Mouse (Mus musculus): ENCODE results near the gene Plekha7.
"Not testable (repeated sequence)": the region's sequence is repeated elsewhere in the genome, so short reads cannot be mapped to it uniquely, and the experiment has no call there.

Gene Plekha7

DNA sequence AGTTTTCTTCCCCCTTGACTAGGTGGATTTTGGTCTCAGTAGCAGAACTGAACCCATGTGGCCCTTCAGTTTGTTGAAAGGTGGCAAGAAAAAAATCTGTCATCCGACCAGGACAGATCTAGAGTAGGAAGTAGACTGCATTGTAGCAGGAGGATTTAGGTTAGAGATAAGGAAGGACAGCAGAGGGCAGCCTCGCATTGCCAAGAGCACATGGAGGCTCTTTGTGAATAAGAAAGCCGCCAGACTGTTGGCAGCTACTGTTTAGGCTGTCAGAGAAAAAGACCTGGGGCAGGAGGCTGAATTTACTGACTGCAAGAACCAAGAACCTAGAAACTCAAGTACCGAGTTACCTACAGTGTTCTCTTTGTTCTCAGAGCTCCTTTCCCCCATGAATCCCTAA, 176.8 kb downstream of the Plekha7 start:
- peak; percentile 3 for DNase-seq (ENCODE audit: low read depth)

DNA sequence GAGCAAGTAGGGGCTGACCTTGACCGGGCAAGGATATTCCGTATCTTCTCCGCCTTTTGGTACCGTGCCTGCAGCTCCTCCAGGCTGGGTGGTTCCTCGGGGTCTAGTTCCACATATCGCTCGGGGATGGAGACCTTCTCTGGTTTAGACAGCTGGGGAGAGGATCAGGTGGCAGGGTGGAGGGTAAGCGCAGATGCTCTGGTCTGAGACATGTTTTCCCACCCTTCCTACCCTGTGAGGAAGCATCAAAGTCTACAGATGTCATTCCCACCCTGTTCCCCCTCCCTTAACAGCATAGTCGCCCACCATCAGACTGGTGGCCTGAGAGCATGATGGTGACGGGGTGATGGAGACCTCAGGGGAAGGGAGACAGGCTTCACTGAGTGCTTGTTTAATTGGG, 178.8 kb downstream of the Plekha7 start:
- DNase-seq (ENCODE audit: low read depth), result no peak

DNA sequence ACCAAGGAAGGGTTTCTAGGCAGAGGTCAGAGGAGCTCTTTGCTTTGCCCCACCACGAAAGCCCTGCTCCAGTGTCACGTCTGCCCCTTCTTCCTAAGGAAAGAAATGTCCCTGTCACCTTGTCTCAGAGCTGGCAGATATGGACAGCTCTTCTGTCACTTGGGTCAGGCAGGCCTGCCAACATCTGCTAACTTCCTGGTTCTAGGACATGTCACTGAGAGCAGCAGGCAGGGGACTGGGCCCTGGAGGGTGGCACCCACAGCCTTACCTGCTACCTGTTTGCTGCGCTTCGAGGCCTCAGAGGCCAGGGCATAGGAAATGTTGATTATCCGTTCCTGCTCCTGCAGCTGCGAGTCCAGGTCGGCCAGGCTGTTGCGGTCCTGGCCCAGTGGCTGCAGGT, 179.9 kb downstream of the Plekha7 start:
- no peak for DNase-seq (ENCODE audit: low read depth)

DNA sequence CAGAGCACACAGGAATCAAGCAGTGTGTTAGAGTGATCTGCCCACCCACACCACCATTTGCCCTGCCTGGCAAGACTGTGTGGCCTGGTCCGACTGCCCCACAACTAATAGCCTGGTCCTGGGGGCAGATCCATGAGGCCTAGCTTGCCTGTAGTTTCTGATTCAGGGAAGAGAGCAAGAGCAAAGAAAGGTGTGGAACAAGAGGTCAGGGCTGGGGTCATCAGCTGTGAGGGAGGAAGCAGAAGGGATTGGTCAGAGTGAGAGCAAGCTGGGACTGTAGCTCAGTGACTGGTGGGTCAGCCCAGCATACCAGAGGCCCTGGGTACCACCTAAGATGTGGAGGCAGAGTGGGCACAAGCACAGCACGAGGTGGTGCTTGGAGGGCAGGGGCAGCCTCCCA, 181.1 kb downstream of the Plekha7 start:
- no peak for DNase-seq (ENCODE audit: low read depth)

DNA sequence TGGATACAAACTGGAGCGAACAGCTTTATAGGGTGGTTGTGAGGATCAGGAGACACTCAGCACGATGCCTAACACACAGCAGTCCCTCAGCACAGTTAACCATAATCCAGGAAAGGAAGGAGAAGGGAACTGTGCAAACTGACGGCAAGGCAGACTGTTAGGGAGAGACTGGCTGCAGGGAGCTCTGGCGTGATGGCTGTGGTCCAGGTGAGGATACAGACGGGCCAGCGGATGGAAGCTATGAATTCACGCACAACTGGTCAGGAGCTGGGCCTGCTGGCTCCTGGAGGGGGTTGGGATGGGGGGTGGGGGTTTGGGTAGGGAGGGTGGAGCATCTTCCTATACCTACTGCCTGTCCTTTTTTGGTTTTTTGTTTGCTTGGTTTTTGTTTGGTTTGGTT, 182.5 kb downstream of the Plekha7 start:
- DNase-seq (ENCODE audit: low read depth), result no peak

DNA sequence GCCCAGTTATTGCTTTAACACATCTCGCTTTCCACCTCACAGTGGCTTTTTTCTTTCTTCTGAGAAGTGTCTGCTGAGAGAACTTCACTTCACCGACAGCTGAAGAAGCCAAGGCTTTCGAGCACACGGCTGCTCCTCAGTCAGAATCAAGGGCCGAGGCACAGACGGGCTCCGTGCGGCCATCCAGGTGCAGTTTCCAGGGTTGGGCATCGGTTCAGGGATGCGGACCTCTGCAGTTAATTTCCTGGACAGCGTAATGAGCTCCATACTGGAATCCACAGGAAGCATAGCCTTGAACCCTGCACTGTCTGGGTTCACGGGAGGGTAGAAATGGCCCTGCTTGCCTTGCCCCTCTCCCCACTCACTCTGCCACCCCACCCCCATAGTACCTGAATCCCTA, 184.1 kb downstream of the Plekha7 start:
- DNase-seq (ENCODE audit: low read depth), result no peak

DNA sequence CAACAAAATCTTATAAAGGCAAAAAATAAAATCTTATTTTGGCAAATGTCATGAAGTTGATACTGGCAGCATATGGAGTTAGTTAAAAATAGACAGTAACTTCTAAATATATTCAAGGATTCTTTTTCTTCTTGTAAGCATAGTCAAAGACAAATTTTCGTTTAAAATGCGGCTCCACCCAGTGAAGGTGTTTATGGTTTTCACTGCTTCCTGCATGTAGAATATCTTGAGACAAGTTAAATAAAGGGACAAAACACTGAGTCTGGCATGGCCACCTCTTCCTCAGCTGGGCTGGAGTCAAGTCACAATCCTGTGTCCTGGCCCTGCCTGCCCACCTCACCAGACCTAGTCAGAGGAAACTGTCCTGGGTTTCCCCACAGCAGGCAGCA, 184.6 kb downstream of the Plekha7 start:
- no peak for DNase-seq (ENCODE audit: low read depth)

DNA sequence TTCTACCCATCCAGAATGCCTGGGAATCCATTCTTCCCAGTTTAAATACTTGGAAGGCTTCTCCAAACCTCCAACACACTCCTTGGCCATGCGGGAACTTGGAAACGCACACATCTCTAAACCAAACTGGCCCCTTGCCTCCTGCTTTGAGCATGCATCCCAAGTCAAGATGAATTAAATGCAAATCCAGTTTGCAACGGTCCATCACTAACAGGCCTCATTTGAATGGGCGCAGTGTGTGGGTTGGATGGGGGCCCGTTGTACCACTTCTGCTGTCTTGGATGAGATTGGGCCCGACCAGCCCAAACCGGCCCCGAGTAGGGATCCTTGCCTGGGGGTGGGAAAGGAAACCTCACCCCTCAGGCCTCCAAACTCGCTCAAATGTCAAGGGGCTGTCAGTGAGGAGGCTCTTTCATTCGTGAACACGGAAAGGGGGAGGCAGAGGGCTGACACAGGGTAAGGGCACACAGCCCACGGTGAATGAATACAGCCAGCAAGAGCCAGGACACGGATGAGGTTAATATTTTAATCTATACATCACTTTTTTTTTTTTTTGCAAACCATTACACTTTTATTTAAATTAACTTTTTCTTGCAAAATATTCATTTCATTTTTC, 185.1 kb downstream of the Plekha7 start:
- DNase-seq (ENCODE audit: low read depth), result no peak

DNA sequence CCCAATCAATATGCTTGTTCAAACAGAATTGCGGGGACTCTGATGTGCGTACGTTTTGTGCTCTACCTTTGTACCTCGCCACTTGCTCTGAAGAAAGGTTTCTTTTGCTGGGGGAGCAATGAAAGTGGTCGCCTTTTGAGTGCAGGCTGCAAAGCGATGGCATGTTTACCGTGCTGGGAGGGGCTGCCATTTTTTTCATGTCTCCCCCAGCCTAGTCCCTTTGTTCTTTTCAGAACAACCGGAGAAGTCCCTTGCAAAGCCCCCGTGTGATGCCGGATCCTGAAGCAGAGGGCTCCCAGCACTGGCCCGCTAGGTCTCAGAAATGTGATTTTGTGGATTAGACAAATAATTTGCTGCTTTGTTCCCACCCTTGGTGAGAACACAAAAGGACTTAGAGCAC, 187.0 kb downstream of the Plekha7 start:
- DNase-seq (ENCODE audit: low read depth), result no peak

DNA sequence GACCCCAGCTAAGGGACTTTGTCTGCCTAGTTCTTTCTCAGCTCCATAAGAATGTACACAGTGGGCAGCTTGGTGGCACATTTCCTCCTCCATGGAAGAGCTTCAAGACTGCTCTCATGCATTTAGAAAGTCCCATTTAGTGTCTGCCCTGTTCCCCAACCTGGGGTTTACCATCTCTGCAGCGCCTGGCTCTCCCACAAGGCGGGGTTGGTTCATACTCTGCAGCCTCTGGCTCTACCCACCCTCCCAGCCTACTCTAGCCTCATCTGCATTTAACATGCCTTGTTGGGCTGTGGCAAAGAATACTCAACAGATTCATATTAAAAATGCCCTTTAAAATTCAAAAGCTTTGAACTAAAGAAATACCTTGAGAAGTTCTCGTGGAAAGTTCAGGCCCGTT, 187.4 kb downstream of the Plekha7 start:
- DNase-seq (ENCODE audit: low read depth), result no peak

DNA sequence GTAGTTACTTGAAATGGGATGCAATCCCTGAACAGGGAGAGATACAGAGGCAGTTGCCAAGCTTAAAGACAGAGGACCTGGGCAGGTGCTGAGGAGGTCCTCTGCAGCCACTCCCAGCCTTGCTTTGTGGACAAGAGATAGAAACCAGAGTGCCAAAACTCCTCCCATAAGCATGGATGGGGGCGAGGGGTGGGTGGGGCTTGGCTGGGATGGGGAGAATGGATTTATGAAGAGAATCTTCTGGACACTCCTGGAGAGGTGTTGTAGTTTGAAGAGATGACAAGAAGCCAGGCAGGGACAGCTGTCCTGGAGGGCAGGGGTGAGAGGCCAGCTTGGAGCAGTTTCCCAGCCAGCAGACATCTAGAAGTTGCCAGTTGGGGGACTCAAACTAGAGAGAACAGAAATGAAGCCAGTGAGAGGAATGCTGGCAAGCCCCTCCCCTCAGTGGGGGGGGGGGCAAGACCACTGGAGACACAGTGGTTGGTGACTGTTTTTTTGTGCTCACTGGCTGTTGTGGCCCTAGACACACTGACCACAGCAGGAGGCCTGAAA, 188.8 kb downstream of the Plekha7 start:
- no peak for DNase-seq (ENCODE audit: low read depth)

DNA sequence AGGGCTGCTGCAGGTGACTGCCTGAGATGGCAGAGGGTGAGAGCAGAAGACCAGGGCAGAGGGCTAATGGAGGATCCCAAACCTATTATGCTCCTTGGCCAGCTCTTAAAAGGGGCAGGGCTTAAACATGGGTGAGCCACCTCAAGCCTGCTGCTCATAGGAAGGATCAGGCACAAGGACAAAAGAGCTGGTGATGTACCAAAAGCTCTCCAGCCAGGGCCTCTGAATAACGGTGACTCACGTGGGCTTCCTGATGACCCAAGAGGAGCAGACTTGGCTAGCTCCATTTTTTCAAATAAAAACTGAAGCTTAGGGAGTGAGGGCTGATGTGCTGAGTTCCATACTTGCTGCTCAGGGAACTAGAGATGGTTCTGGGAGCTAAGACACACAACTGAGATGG, 192.2 kb downstream of the Plekha7 start:
- DNase-seq (ENCODE audit: low read depth), result no peak

DNA sequence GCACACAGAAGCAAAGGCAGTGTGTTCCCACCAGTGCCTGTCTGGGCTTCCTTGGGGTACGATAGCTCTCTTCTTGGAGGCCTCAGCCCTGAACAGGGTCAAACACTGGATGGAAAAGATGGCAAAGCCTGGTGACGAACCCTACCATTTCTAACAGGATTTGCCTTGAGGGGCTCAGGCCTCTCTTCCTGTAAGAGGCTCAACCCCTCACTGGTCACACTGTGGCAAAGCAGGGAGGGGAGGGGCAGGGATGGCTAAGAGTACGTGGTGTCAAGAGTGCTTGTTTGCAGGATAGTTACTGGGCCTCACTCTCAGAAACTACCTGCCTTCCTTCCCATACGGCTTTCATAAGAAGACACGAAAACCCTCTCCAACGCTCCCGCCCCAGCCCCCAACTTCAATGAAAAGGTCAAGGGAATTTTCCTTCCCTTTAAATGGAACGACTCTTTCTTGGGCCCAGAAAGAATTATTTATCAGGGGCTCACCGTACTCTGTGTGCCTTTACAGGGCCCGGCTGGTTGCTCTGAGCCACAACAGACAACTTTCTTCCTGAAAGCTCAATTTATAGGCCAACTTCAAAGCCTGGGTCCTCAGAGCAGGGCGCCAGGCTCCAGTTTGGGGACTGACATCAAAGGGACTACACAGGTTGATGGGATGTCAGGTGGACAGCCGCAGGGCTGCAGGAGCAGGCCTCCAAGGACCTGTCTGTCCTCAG, 192.8 kb downstream of the Plekha7 start:
- DNase-seq (ENCODE audit: low read depth), result no peak

DNA sequence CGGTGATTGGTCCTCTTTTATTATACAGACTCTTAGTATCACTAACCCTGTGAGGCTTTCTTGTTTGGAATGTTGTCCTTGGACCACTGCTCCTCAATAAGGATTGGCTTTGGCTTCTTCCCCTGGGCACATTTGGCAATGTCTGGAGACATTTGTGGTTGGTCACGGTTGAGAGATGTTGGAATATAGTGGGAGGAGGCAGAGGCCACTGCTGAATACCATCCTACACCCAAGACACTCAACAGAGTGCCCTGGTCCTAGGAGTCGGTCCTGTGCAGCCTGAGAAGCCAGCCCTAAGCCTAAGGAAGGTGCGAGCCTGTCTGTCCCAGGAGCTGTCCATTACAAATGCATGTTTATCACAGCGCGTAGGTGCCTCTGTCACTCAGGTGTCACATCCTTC, 196.6 kb downstream of the Plekha7 start:
- DNase-seq (ENCODE audit: low read depth), result no peak

DNA sequence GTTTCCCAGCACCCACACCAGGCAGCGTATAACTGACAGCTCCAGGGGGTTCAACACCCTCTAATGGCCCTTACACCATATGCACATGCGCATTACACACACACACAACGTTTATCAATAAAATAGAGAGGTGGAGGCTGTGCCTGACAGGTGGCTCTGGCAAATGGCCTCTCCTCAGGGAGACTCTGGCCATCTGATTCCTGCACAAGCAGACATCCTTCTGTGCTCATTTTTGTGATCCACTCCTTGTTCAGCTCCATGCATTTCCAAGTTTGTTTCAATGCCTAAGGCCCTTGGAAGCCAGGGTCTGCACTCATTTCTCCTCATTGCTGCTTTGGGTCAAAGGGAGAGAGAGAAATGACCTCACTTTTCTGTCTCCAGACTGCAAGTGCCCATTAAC, 197.5 kb downstream of the Plekha7 start:
- DNase-seq (ENCODE audit: low read depth), result no peak

DNA sequence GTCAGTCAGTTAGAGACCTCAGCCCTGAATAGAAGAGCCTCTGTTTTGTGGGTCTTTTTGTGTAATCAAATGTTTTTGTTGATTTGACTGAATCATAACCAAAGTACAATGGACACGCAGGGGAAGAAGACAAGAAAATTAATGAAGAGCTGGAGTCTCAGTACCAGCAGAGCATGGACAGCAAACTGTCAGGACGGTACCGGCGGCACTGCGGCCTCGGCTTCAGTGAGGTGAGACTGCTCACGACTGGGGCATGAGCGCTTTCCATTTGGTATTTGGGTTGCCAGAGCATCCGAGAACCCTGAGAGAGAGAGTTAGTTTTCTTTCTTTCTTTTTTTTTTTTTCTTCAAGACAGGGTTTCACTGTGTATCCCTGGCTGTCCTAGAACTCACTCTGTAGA, 205.1 kb downstream of the Plekha7 start:
- DNase-seq (ENCODE audit: low read depth), result no peak

DNA sequence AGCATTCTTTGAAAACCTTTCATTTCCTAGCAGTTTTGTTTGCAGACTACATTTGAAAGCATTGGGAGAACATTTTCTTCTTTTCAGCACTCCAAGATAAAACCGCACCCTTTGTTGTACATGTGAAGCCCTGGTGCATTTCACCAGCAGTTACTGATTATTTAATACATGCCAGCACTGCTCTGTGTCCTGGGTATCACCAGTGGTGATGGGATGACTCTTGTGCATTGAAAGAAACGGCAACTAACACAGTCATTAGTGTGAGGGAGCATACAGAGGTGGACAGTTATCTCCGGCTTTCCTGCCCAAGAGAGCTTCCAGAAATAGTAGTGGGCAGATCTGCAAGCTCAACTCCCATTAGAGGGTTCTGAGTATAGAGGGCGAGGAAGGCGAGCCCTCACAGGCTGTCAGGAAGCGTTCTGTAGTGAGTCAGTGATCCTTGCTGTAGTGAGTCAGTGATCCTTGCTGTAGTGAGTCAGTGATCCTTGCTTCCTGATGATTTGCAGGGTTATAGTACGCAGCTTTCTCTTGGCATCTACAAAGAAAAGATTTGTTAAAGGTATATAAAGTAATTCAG, 208.1 kb downstream of the Plekha7 start:
- DNase-seq (ENCODE audit: low read depth), result no peak

DNA sequence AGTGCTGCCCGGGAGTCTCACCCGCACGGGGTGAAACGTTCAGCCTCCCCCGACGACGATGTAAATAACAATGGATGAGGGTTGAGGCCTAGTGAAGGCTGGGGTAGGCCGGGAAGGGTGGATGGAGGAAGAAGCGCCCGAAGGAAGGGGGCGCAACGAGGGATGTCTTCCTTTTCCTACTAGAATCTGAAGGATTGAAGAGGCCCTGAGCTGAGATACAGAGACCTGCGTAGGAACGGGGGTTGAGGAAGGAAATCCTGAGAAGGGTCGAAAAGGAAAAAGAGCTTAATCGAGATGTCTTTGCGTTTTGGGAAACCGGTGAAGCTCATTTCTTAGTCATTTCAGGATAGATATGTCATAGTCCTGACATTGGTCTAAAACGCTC, 214.7 kb downstream of the Plekha7 start:
- DNase-seq (ENCODE audit: low read depth), result no peak

DNA sequence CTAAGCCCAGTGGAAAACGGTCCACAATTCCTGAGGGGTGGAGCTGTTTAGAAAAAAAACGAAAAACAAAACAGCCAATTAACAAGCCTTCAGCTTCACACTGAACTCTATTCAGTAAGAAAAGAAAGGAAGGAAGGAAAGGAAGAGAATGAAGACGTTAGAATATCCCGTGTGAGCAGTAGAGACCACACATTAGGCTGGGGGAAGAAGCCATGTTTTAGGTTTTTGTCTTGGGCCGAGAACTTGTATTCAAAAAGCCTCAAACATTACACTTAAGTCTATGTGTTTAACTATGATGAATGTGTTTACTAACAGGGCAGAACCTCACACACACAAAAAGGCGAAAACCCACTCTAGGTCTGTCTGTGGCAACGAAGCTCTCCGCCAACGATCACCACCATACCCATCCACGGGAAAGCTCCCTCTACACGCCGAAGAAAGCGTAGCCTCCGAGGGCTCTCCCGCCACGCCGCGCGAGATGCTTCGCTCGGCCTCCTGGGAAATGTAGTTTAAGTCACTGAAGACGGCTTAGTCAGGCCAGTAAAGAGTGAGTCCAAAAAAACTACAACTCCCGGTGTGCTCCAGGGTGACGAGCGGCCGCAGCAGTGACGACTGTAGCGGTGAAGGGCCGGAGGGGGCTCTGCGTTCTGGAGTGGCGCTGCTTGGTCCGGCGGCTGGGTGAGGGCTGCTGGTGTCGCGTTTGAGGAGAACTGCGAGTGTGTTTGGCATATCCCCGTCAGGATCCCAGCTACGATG, 215.3 kb downstream of the Plekha7 start:
- peak; percentile 97 for DNase-seq (ENCODE audit: low read depth)

DNA sequence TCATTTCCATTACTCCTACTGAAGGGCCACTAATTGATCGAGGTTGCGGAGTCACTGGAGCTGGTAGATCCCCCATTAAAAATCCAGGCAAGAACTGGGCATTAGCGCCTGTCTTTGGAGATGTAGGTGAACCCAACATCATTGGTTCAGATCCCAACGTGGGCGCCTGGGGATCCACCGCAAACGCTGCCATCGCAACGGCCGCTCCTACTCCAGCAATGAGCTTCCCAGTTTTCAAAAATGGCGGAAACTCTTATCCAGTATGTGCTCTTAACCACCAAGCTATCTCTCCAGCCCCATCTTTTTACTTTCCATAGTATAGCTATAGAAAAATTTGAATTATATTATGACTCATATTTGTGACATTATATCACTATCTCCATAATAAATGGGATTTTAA, 223.8 kb downstream of the Plekha7 start, which contains the start of gene Gm4353:
Gm4353 (minus strand) TSS at position 270 of the 400 bp plus-strand sequence.
- not testable (repeated sequence) for DNase-seq (ENCODE audit: low read depth)
